Mouse (Mus musculus) spleen, adult 18-20 months (tissue): Measurements from ENCODE around the gene Ang4.
"Not testable (repeated sequence)": the region's sequence is repeated elsewhere in the genome, so short reads cannot be mapped to it uniquely, and the experiment has no call there.

Source experiments
- DNase-seq, 2 experiments: peaks; one replicate each; pipeline ENCODE4 v3.0.0; 2022; ENCODE audit warnings: mixed read lengths in 2 of 2

Ang4 gene

GRCm38 (mm10) chr14:51773490-51773889 is at the start of gene Ang4:
Gene Ang4 (minus strand): TSS chr14:51773590.
- DNase-seq = no peak

- no peak for DNase-seq
These were observed 26.4 kb upstream of the Ang4 start, which contains the start of gene AY358078 for GRCm38 (mm10) chr14:51799746-51800145. Gene AY358078 (plus strand): TSS chr14:51800046.

GRCm38 (mm10) chr14:51794106-51794505 is 20.7 kb upstream of the Ang4 start:
- DNase-seq = no peak

- no peak for DNase-seq
These were observed 15.8 kb upstream of the Ang4 start for GRCm38 (mm10) chr14:51789196-51789595.

- no peak for DNase-seq
These were observed 13.7 kb upstream of the Ang4 start for GRCm38 (mm10) chr14:51787061-51787460.

GRCm38 (mm10) chr14:51786335-51786734 is 12.9 kb upstream of the Ang4 start:
- DNase-seq = no peak

- DNase-seq = no peak
These were observed 5.6 kb upstream of the Ang4 start for GRCm38 (mm10) chr14:51778865-51779481.

GRCm38 (mm10) chr14:51777791-51778190 is 4.4 kb upstream of the Ang4 start:
- no peak for DNase-seq

- not testable (repeated sequence) for DNase-seq
These were observed 2.0 kb downstream of the Ang4 start for GRCm38 (mm10) chr14:51771378-51771777.

- DNase-seq = no peak
These were observed 17.4 kb downstream of the Ang4 start for GRCm38 (mm10) chr14:51755944-51756343.

- DNase-seq = no peak
These were observed 32.8 kb downstream of the Ang4 start for GRCm38 (mm10) chr14:51740347-51741170.

- no peak for DNase-seq
These were observed 34.0 kb downstream of the Ang4 start for GRCm38 (mm10) chr14:51739150-51739993.

GRCm38 (mm10) chr14:51738411-51739149 is 34.8 kb downstream of the Ang4 start:
- DNase-seq = no peak

GRCm38 (mm10) chr14:51737967-51738366 is 35.4 kb downstream of the Ang4 start:
- no peak for DNase-seq

GRCm38 (mm10) chr14:51717083-51717482 is 56.3 kb downstream of the Ang4 start, which contains the start of gene Gm5800:
Gene Gm5800 (minus strand): TSS chr14:51717183.
- DNase-seq = no peak
